Mouse (Mus musculus) ES-CJ7 (cell line): ENCODE measurements at regions not wholly inside any gene's neighbourhood (a gene's known extent, or its start where the extent isn't known, plus 50 kb on each side); places are given as distances from the start of the nearest gene placed in this dataset.
"Not testable (repeated sequence)": the region's sequence is repeated elsewhere in the genome, so short reads cannot be mapped to it uniquely, and the experiment has no call there.

Source experiments
- DNase-seq: peaks from one replicate; pipeline ENCODE4 v3.0.0; 2011; ENCODE audit warnings: low read depth, low spot score

DNA sequence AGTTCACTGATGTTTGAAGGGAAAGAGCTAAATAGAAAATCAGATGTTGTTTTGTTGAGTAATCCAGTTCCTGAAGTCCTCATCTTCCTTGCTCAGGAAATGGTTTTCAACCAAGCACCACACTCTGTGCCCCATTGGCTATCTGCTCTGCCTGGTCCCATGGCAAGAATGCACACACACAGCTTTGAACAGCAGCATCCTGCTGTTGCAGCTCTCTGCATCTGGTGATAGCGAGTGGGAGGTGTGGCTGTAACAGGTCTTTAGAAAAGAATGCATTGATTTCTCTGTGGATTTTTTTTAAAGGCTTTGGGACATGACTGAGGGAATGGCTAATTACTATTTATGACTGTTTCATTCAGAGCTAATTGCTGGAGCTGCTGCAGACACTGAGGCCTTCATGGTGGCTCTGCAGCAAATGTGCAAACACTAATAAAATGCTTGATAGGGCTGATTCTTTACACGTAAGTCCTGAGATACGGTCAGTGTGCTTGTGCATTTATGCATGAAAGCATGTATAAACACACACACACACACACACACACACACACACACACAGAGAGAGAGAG, 459.1 kb upstream of the Nrsn1 start:
- DNase-seq, result no peak

DNA sequence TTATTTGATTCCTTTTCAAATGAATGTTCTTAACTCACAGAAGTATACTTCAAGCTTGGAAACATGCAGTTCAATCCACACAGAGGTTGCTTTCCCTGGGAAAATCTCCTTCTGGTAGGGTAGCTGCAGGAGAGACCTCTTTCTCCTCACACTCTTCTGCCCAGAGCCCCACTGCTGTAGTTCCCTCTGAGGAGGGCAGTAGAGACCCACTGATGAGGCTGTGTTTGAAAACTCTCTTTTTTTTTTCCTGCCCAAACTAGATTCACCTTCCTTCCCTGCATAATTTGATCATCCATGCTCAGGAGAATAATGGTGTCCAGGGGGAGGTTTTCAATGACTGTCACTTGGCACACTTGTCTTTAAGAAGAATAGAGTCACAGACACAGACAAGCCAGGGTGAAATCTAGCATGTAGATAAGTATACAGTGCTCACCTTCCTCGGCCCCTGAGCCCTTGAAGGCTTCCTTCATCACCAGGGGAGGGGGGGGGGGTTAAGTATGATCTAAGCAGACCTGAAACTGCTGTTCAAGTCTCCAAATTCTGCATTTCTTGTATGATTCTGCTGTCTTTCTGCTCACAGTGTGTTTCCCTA, 457.3 kb upstream of the Nrsn1 start:
- no peak for DNase-seq

DNA sequence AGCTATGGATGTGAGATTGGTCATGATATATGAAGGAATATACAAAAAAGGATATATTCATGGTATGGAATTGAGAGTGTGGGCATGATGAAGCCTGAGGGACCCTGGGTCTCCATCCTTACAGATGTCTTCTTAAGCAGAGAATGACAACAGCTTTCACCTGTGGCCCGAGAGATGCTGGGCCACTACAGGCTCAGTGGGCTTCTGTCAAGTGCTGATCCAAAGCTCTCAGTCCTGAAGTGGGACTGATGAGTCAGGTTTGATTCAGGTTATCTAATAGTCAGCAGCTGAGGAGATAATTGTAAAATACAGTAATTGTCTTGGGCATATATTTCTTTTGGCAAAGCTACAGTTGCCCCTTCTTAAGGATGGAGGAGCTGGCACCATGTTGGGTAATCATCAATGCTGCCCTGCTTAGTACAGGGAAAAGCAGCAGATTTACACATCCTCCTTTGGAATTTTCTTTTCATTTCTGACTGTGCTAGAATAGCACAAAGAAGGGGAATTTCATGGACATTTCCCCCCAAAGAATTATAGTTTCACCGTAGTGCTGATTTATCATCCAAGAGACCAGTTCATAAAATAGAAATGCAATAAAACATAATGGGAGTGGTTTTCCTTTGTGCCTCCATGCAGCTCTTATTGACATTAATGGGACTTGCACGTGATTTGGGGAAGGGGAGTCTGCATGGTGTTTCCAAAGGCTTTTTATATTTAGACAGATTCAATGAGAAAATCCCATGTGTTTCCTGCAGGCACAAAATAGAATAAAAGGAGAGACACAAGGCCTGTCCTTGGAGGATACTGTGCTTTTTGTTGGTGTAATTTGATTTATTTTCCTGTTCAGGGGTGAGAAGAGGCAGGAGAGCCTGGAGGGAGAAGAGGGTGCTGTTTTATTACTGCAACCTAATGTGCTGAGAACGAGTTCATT, 452.6 kb upstream of the Nrsn1 start:
- DNase-seq, result no peak

DNA sequence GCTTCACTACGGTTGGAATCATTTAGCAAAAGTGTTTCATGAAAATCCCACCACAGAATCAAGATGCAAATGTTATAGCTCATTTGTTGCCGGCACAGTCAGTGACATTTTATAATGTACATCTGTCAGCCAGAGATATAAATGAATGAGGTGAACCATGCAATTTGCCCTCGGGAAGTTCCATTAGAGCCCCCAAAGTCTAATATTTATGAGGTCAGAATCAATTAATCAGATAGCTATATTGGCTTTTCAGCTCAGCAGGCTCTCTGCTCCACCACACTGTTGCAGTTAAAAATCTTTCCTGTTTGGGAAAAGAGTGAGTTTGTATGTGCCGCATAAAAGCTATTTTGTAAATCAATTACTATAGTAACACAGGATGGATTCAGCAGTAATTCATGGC, 430.7 kb upstream of the Nrsn1 start:
- DNase-seq, result no peak

DNA sequence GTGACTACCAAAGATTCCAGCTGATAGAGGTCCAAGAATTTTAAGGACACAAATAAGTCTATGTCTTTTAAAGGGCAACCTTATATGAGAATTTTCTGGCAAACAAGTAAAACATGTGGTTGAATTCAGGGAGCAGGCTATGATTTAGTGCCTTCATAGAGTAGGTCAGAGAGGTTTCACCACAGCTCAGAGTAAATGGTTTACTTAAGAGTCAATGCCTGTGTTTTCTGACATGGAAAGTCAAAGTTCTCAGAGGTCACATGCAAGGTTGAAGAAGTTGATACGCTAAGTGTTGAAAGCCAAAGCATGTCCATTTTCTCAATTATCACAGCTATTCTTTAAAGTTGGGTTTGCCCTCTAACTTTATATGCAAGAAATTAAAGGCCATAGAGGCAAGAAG, 425.7 kb upstream of the Nrsn1 start:
- DNase-seq, result no peak

DNA sequence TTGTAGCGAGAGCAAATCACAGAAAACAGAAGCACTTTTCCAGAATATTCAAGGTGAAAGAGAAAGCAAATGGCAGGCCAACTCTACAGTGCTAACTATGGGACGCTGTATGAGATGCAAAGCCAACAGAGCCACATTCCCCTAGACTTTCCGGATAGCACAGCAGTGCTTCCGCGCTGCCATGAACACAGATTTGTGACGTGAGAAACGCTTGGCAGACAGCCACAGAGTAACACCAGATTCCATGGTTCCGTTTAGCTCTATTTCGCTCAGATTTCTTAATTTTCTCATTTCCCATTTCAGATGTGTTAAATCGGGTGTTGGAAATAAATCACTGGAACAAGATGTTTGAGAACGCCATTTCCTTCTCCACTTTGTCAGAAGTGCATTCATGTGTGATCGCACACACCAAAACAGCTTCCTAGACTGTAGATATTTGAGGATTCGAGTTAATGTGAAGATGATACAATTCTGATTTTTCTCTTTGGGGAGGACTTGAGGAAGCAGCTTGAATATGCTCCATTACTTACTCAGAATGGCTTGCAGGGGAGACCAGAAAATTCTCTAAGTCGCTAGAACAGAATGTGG, 424.8 kb upstream of the Nrsn1 start:
- no peak for DNase-seq

DNA sequence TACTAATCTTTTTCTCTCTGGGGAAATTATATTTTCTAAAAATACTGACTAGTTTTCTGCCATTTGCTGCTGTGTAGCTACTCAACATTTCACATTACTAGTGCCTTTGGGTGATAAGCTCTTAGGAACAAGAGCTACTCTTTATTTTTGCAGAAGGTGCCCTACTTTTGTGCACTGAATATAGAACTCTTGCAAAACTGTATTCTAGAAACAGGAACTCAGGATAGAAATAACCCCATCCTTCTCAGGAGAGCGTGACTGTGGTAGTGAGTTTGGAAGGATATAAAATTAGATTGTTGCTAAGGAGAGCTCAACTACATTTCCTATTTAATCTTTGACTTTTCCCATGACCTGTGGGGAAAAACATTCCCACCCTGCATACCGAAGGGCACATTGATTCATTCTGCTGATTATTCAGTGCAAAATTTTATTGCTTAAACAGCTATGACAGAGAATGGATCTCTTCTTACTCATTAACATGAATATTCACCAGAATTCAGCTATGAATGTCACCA, 408.0 kb upstream of the Nrsn1 start:
- no peak for DNase-seq

DNA sequence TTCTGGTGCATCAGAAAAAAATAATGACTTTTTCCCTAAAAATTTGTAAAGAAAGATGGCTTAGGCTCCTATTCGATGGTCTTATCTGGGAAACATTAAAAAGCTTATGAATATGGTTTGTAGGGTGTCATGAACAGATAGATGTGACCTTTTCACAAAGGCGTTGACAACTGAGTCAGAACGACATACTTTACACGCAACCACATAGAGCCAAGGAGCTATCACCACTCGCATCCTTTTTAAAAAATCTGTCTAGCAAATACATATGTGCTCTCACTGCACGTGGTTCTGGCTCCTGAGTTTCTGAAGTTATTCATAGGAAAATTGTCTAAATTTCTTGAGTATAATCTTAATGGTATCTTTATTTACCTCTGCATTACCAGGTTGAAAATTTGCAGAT, 404.9 kb upstream of the Nrsn1 start:
- DNase-seq, result no peak

DNA sequence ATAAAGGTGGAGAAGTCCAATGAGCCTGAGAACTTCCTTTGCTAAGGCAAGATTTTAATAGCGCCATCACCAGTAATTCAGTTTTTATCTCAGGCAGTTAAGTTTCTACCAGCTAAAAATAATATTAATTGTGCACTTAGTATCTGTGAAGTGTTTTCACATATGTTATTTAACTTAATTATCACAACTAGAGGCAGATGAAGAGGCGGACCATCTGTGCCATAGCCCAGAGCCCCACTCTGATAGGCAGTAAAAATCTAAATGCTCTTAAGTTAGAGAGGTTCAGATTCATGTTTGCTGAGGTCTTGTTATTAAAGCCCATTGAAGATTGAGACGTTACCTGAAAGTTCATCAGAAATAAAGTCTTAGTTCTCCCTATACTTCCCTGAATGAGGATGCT, 395.7 kb upstream of the Nrsn1 start:
- DNase-seq, result no peak

DNA sequence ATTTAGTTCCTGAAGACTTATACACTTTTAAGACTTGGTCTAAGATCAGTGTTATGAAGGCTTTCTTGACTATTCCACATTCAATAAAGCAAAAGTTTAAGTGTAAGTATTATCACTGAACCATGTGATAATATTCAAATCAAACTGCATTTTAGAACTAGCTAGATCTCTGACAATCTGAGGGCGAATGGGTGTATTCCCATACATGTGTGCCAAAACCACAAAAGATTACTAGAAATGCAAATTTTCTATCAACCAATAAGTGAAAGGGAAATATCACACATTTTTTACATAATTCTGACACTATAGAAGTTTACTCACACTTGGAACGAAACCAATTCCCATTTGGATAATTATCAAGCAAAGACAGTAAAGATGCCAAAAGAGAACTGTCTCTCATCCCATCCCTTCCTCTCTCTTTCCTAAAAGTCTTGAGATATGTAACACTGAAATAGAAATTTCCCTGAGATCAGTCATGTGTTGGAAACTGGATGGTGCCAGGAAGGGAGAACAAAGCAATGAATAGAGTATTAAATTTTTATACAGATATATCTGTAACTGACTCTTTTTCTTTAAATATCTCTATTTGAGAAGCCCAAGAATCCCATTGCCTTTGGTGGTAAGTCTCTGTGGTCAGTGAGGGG, 394.8 kb upstream of the Nrsn1 start:
- DNase-seq, result no peak

DNA sequence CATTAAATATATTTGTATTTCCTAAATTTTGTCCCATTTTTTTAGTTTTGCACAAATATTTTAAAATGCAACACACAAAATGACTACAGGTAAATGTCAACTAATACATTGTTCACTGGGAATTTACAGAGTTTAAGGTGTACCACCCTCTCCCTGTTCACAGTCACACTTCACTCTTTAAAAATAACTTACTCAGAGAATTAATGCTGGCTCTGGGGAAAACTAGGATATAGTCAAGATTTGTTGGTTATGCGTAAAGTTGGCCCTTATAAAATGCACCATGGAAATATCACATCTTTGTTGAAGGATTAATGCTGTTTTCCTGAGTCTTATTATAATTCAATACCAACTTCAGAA, 378.1 kb upstream of the Nrsn1 start:
- no peak for DNase-seq

DNA sequence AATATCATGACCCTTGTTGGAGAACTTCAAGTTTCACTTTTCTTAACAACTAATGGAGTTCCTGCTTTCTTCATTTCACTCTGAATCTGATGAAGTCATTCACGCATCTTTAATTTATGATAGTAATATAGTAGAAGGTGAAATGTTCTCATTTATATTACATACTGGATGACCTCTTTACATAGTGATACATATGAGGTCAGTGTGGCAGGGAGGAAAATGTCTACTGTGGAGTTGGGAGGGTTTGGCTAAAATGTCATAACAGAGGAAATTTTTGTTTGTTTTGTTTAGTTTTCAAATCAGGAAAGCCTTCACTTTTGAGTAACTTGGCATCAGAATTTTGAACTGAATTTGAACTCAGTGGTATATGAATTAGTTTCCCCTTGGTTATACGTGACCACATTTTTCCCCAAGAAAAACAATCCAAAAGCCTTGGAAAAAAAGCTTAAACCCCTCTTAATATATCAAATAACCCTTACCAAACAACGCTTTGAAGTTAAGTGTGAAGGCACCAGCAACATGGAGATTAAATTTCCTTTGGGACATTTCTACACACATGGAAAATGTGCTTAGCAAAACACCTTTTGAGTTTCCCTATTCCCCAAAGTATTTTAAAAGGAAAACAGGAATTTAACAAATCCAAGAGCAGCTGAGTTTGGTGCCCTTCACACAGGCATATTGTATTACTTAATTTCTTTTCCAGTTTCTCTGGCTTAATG, 377.6 kb upstream of the Nrsn1 start:
- no peak for DNase-seq

DNA sequence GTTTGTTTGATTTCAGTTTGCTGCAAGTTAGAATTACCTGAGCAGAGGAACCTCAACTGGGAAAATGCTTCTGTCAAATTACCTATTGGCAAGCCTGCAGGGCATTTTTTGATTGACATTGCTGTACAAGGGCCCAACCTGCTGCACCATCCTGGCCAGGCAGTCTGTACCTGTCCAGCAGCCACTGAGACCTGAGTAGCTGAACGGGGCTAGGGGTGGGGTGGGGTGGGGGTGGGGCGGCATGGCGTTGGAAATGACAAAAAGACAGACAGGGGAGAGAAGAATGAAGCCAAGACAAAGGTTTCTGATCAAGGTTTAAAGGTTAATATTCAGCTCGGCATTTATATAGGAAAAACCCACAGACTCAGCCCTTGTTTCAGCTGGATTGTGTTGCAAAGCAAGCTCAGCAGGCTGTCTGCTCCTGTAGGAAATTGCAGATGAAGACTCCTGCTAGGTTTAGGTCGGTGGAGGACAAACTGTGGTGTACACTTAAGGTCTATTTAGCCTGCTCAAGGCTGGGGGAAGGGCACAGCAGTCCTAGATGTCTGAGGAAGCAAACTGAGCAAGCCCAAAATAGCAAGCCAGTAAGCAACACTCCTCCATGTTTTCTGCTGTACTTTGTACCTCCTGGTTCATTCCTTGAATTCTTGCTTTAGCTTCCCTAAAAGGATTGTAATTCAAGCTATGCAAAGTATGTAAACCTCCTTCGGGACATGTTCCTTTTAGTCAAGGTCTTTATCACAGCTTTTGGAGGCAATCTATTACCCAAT, 369.4 kb upstream of the Nrsn1 start:
- DNase-seq, result peak; percentile 98

DNA sequence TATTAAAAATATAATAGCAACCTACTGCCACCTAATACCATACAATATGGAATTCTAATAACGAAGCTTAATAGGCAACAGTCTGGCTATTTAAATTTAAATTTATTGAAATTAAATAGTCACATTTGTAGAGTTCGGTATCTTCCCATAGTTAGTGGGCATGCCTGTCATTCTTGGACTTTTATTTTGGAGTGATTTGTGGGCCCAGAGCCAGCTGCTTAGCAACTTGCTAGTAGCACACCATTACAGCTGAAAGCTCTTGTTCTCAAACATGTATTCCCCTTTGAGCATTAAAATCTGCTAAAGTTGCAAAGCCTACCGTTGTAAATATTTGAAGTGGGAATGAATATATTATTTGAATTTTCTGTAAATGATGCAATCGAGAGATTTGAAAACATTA, 359.2 kb upstream of the Nrsn1 start:
- peak; percentile 12 for DNase-seq

DNA sequence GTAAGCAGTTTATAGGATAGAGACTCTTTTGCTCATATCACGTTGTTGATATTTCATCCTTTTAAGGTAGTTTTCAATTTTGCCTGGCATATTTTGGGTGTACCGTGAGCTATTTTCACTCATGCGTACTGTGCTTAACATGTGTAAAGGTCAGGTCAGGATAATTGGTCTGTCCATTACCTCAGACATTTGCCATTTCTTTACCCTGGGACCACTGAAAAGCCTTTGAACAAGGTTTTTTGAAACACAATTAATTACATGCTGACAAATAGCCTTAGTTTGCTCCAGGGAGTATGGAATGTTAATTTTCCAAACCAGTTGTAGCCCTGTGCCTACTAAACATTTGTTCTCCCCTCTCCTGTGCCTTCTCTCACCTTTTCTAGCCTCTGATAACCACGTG, 347.3 kb upstream of the Nrsn1 start:
- DNase-seq, result no peak

DNA sequence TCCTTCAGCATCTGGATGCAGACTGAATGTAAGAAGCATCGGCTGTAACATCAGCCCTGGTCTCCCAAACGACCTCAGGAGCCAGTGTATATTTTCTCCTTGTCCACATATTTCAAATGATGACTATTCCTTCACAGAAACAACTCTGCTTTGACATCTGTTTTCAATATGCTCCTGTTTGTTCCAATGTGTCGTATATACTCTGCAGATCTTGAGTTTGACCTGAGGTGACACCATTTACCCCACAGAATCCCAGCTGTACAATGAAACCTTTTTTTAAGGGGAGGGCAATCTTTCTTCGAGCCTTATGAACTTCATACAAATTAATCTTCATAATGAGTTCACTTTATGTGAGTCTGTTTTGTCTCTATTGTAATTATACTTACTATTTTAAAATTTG, 341.7 kb upstream of the Nrsn1 start:
- DNase-seq, result no peak

DNA sequence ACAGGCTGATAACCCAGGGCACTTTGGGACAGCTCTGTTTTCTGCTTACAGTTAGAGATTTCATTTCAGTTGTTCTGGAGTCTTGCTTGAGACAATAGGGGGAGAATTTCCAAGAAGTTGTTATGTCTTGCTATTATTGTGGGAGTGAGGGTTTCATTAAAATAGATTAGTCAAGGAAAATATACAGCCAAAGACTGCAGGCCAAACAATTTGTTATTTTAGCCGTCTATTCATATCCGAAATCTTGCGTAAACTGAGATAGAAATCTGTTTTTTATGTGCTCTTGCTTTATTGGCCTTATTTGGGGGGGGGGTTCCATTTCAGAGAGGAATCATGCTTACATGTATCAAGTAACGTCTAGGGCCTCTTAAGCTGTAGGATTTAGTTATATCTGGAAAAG, 339.3 kb upstream of the Nrsn1 start:
- no peak for DNase-seq

DNA sequence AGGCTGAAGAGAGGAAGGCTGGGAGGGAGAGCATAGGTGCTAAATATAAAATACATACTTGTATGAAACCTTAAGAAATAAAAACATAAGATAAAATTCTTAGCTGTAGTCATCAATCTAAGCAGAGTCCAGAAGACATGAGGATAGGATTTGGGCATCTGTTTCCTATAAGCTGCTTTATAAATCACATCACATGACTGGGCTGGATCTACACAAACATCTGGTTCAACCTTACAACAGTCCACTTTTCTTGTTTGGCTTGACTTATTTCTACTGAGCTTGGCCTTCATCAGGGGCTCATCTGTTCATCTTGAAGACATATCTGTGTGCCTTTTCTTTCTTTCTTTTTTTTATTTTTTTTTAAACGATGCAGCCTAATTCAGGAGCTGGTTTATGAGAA, 338.9 kb upstream of the Nrsn1 start:
- DNase-seq, result no peak

DNA sequence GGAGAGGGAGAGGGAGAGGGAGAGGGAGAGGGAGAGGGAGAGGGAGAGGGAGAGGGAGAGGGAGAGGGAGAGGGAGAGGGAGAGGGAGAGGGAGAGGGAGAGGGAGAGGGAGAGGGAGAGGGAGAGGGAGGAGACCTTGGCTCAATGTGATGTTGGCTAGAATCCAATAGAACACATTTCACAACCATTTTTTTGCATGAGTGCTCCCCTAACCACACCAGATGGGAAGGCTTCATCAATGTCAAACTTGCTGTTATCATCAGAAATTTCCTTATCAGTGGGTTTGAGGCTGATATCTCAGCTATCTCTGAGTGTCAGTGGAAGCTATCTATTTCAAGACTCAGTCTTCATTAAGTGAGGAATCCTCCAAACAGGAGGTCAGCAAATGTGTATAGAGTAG, 331.0 kb upstream of the Nrsn1 start:
- DNase-seq, result not testable (repeated sequence)

DNA sequence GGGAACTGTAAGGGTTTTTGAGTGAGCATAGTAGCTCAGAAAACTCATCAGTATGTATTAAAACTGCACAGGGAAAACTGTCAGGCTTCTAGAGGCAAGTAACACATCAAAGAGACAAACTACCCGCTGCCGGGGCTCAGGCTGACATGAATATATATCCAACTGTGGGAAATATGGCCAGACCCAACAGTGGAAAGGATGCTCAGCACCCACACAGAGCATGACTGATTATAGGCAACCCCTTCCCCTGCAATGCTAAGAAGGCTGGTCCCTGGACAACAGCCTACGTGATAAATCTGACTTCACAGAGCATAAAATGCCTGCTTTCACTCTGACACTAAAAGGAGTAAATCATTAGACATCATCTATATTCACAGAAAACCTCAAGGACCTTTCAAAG, 324.3 kb upstream of the Nrsn1 start:
- DNase-seq, result no peak

DNA sequence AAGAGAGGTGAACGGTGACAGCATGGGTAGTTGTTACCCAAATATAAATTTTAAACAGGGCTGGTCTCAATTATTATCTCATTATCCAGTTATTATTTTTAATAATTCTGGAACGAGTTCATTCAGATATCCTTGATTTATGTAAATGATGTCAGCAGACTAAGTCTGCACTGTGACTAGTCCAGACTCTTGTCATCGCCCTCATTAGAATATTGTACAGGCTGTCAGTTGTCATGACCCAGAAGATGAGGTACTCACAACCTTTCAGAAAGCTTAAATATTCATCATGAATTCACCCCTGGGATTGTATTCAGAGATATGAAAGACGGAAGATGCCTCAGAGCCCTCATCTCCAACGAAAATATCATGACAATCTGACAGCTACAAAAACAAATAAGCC, 300.3 kb upstream of the Nrsn1 start:
- no peak for DNase-seq
